Mouse (Mus musculus): ENCODE measurements around the gene Xxylt1. TPM values are rescaled to one million over a fixed set of nuclear protein-coding genes. Genes with fewer than 3 reads are reported as not detected.

Gene Xxylt1
- polyA plus RNA-seq, 1 experiment from 2014 or later, result 15.7 TPM

DNA sequence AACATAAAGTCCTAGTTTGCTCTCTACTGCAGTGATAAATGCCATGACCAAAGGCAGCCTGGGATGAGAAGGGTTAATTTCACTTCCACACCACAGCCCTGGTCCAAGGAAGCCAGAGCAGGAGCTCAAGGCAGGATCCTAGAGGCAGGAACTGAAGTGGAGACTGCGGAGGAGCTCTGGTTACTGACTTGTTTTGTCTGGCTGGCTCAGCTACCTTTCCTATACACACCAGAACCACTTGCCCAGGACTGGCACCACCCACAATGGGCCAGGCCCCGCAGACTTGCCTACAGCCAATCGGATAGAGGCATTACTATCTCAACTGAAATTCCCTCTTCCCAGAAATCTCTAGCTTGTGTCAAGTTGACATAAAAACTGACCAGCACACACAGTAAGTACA lies 21.0 kb downstream of the Xxylt1 start:
- H3K27ac ChIP-seq, result no peak overlapping the region
- H3K4me2 ChIP-seq, result no peak overlapping the region
- no peak overlapping the region for H3K9ac ChIP-seq
- peaks cover 5% of the 10 kb centered on the region; the same call in 1 of the 2 replicates for H3K4me1 ChIP-seq
- H3K27me3 ChIP-seq (replicated peaks), result no peaks in the 10 kb centered on the region
- ATAC-seq (ENCODE audit: insufficient read depth, low FRiP score, low read depth), result no peak
- no peak overlapping the region for H3K4me3 ChIP-seq (replicated peaks)
- H3K36me3 ChIP-seq, result no peaks in the 10 kb centered on the region
- 90% methylated on average over 3 of the region's 3 CpGs for WGBS
- no peaks in the 10 kb centered on the region for H3K9me3 ChIP-seq

GRCm38 (mm10) chr16:31059730-31060129 lies 21.5 kb downstream of the Xxylt1 start:
- ATAC-seq (ENCODE audit: insufficient read depth, low FRiP score, low read depth), result no peak
- no peaks in the 10 kb centered on the region for H3K9me3 ChIP-seq

GRCm38 (mm10) chr16:31052812-31053211 lies 28.4 kb downstream of the Xxylt1 start:
- Histone ChIP-seq H3K4me2 (no peak overlapping the region), H3K9me3 (no peaks in the 10 kb centered on the region), H3K4me3 (replicated peaks) (no peak overlapping the region), H3K36me3 (no peaks in the 10 kb centered on the region), H3K27me3 (replicated peaks) (no peaks in the 10 kb centered on the region), H3K9ac (no peak overlapping the region), H3K27ac (no peak overlapping the region), H3K4me1 (no peaks in the 10 kb centered on the region)
- no peak for ATAC-seq (ENCODE audit: insufficient read depth, low FRiP score, low read depth)
- WGBS, result 57% methylated on average over 6 of the region's 6 CpGs

More at GRCm38 (mm10) chr16:31059730-31060129, 21.5 kb downstream of the Xxylt1 start:
- no peak overlapping the region for H3K4me2 ChIP-seq
- no peak overlapping the region for H3K4me3 ChIP-seq (replicated peaks)
- H3K27ac ChIP-seq, result no peak overlapping the region
- H3K4me1 ChIP-seq, result peaks cover 5% of the 10 kb centered on the region; the same call in 1 of the 2 replicates
- H3K27me3 ChIP-seq (replicated peaks), result no peaks in the 10 kb centered on the region
- no peaks in the 10 kb centered on the region for H3K36me3 ChIP-seq
- no peak overlapping the region for H3K9ac ChIP-seq
- WGBS, result 88% methylated on average over 4 of the region's 4 CpGs

GRCm38 (mm10) chr16:31052177-31052726 lies 29.0 kb downstream of the Xxylt1 start:
- no peak overlapping the region for H3K4me3 ChIP-seq (replicated peaks)
- H3K27ac ChIP-seq, result no peak overlapping the region
- no peaks in the 10 kb centered on the region for H3K27me3 ChIP-seq (replicated peaks)
- no peaks in the 10 kb centered on the region for H3K36me3 ChIP-seq
- no peak for ATAC-seq (ENCODE audit: insufficient read depth, low FRiP score, low read depth)
- 69% methylated on average over 7 of the region's 7 CpGs for WGBS
- no peaks in the 10 kb centered on the region for H3K4me1 ChIP-seq
- H3K9ac ChIP-seq, result no peak overlapping the region
- H3K4me2 ChIP-seq, result no peak overlapping the region
- H3K9me3 ChIP-seq, result no peaks in the 10 kb centered on the region

GRCm38 (mm10) chr16:31050701-31051100 lies 30.5 kb downstream of the Xxylt1 start:
- Histone ChIP-seq H3K4me3 (replicated peaks) (no peak overlapping the region), H3K4me2 (no peak overlapping the region), H3K9ac (no peak overlapping the region), H3K27me3 (replicated peaks) (no peaks in the 10 kb centered on the region), H3K27ac (no peak overlapping the region), H3K4me1 (peaks cover 4% of the 10 kb centered on the region; the same call in 1 of the 2 replicates), H3K9me3 (no peaks in the 10 kb centered on the region), H3K36me3 (no peaks in the 10 kb centered on the region)
- WGBS, result 76% methylated on average over 7 of the region's 7 CpGs
- ATAC-seq (ENCODE audit: insufficient read depth, low FRiP score, low read depth), result no peak

DNA sequence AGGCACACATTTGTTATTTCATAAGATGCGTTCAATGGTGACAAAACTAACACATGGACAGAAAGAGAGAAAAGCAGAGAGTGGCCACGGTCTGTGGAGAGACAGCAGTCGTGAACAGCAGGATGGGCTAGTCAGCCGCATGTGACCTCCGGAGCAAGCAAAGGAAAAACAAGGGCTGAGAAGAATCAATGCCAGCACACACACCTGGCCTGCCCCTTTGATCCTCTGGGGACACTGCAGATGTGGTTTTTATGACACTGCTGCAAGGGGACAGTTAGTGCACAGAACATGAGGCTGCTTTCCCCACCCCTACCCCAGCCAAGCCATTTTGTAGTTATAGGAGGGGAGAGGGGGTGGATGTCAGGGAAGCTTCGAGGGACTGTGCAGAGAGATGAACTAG lies 33.0 kb downstream of the Xxylt1 start:
- no peak overlapping the region for H3K27ac ChIP-seq
- no peak overlapping the region for H3K9ac ChIP-seq
- H3K36me3 ChIP-seq, result no peaks in the 10 kb centered on the region
- no peak overlapping the region for H3K4me3 ChIP-seq (replicated peaks)
- no peak overlapping the region for H3K4me2 ChIP-seq
- H3K9me3 ChIP-seq, result no peaks in the 10 kb centered on the region
- WGBS, result 75% methylated on average over 6 of the region's 6 CpGs
- H3K27me3 ChIP-seq (replicated peaks), result no peaks in the 10 kb centered on the region
- no peak for ATAC-seq (ENCODE audit: insufficient read depth, low FRiP score, low read depth)
- H3K4me1 ChIP-seq, result peaks cover 4% of the 10 kb centered on the region; the same call in 1 of the 2 replicates

DNA sequence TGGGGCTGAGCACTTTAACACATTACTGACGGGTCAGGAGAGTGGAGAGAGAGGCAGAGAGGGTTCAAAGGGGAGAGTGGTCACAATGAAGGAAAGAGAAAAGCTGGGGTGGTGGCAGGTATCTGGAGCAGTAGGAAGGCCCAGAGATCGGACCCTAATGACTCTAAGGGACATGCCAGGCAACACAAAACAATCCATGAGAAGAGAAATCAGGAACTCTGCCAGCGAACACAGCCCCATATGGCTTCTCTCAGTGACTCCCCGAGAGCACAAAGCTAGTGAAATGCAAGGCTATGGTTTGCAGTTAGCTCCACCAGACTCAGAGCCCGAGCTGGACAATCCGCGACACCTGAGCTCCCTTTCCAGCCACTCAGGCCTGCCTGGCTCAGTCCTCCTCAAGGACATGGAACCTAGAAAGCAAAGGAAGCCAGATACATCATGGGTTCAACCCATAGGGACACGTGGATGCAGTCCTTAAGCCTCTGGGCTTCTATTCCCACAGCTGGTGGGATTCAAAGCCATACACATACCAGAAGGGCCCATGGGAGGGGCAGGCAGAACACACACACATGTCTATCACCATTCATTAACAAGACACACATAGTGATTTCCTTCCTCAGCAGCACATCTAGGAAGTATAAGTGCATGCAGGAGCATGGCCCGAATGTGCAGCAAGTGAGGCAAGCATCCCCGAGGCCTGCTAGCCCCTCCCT lies 33.9 kb downstream of the Xxylt1 start:
- H3K9me3 ChIP-seq, result no peaks in the 10 kb centered on the region
- peaks cover 4% of the 10 kb centered on the region; the same call in 1 of the 2 replicates for H3K4me1 ChIP-seq
- no peak overlapping the region for H3K27ac ChIP-seq
- ATAC-seq (ENCODE audit: insufficient read depth, low FRiP score, low read depth), result no peak
- WGBS, result 74% methylated on average over 10 of the region's 10 CpGs
- no peak overlapping the region for H3K4me3 ChIP-seq (replicated peaks)
- H3K9ac ChIP-seq, result no peak overlapping the region
- H3K36me3 ChIP-seq, result no peaks in the 10 kb centered on the region
- no peak overlapping the region for H3K4me2 ChIP-seq
- no peaks in the 10 kb centered on the region for H3K27me3 ChIP-seq (replicated peaks)

DNA sequence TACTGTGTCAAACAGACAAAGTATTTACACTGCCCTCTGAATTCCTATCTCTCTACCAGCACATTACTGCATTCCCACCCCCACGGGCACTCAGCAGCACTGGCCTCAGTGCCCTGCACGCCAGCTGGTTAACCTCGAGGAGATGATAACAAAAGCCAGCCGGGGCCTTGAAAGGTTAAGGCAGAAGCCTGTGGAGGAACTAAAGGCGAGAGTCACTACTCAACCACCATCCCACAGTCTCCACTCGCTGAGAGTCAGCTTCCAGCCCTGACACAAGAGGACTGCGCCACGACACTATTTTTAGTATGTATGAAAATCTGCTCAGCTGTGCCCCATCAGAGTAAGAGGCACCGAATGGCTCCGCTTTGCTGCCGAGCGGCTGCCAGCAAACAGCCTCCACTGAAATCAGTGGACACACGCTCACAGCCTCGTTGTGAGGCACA lies 35.0 kb downstream of the Xxylt1 start:
- H3K9me3 ChIP-seq, result no peaks in the 10 kb centered on the region
- no peak overlapping the region for H3K4me3 ChIP-seq (replicated peaks)
- H3K27me3 ChIP-seq (replicated peaks), result no peaks in the 10 kb centered on the region
- H3K36me3 ChIP-seq, result no peaks in the 10 kb centered on the region
- no peak overlapping the region for H3K4me2 ChIP-seq
- 32% methylated on average over 14 of the region's 14 CpGs for WGBS
- no peak; the same call in 1 of the 2 replicates for ATAC-seq (ENCODE audit: insufficient read depth, low FRiP score, low read depth)
- no peak overlapping the region for H3K9ac ChIP-seq
- peaks cover 4% of the 10 kb centered on the region; the same call in 1 of the 2 replicates for H3K4me1 ChIP-seq
- no peak overlapping the region for H3K27ac ChIP-seq

DNA sequence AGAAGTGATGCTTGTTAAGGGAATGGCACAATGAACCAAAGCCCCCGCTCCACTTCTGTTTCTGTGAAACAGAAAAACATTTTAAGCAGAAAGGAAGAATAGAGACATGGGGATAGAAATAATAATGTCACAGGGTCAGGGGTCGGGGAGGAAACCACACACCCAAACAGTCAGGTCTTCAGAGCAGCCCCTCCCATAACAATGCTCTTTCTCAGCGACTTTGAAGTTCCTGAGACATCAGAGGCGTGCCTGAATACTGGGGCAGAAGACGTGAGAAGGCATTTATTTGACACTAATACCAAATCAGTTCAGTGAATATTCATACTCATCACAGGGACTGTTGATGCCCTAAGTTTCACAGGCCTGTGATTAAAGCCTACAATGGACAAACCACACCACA lies 36.0 kb downstream of the Xxylt1 start:
- ATAC-seq (ENCODE audit: insufficient read depth, low FRiP score, low read depth), result no peak
- 72% methylated on average over 5 of the region's 5 CpGs for WGBS
- H3K9ac ChIP-seq, result no peak overlapping the region

DNA sequence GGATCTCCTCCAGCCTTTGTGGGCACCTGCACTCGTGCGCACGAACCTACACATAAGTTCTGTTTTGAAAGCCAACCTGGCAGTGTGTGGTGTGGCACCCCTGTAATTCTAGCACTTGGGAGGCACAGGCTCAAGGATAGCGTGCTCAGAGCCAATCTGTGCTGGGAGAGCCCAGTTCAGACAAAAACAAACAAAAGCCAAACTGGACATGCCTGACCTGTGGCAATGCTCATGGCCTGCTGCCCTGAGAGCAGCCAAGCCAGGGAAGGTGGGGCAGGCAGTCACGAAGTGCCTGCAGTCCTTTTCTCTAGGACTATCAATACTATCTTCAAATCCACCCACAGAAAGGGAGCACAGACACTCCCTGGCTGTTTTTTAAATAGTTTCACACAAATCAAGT lies 38.1 kb downstream of the Xxylt1 start:
- Histone ChIP-seq H3K4me2 (no peak overlapping the region), H3K27ac (no peak overlapping the region), H3K9ac (no peak overlapping the region), H3K4me3 (replicated peaks) (no peak overlapping the region), H3K4me1 (peaks cover 4% of the 10 kb centered on the region; the same call in 1 of the 2 replicates), H3K36me3 (no peaks in the 10 kb centered on the region), H3K9me3 (no peaks in the 10 kb centered on the region), H3K27me3 (replicated peaks) (no peaks in the 10 kb centered on the region)
- 83% methylated on average over 5 of the region's 5 CpGs for WGBS
- no peak for ATAC-seq (ENCODE audit: insufficient read depth, low FRiP score, low read depth)

More for the DNA sequence above, 36.0 kb downstream of the Xxylt1 start:
- peaks cover 4% of the 10 kb centered on the region; the same call in 1 of the 2 replicates for H3K4me1 ChIP-seq
- no peaks in the 10 kb centered on the region for H3K9me3 ChIP-seq
- no peak overlapping the region for H3K4me2 ChIP-seq
- H3K27me3 ChIP-seq (replicated peaks), result no peaks in the 10 kb centered on the region
- no peak overlapping the region for H3K4me3 ChIP-seq (replicated peaks)
- H3K27ac ChIP-seq, result no peak overlapping the region
- no peaks in the 10 kb centered on the region for H3K36me3 ChIP-seq

- peaks cover 4% of the 10 kb centered on the region; the same call in 1 of the 2 replicates for H3K4me1 ChIP-seq
- no peak overlapping the region for H3K4me2 ChIP-seq
- ATAC-seq (ENCODE audit: insufficient read depth, low FRiP score, low read depth), result no peak
- no peaks in the 10 kb centered on the region for H3K36me3 ChIP-seq
- H3K27me3 ChIP-seq (replicated peaks), result no peaks in the 10 kb centered on the region
- no peak overlapping the region for H3K9ac ChIP-seq
- WGBS, result 91% methylated on average over 2 of the region's 2 CpGs
- H3K4me3 ChIP-seq (replicated peaks), result no peak overlapping the region
- H3K27ac ChIP-seq, result no peak overlapping the region
- H3K9me3 ChIP-seq, result no peaks in the 10 kb centered on the region
These were observed 39.7 kb downstream of the Xxylt1 start for GRCm38 (mm10) chr16:31041566-31041965.

GRCm38 (mm10) chr16:31039803-31040459 lies 41.3 kb downstream of the Xxylt1 start:
- Histone ChIP-seq H3K9me3 (no peaks in the 10 kb centered on the region), H3K9ac (no peak overlapping the region), H3K36me3 (no peaks in the 10 kb centered on the region), H3K4me3 (replicated peaks) (no peak overlapping the region), H3K4me1 (no peaks in the 10 kb centered on the region), H3K27me3 (replicated peaks) (no peaks in the 10 kb centered on the region), H3K27ac (no peak overlapping the region), H3K4me2 (no peak overlapping the region)
- WGBS, result 66% methylated on average over 9 of the region's 9 CpGs
- no peak for ATAC-seq (ENCODE audit: insufficient read depth, low FRiP score, low read depth)
